Mouse (Mus musculus) liver, postnatal 0 days (tissue): ENCODE measurements at regions not wholly inside any gene's neighbourhood (a gene's known extent, or its start where the extent isn't known, plus 50 kb on each side); places are given as distances from the start of the nearest gene placed in this dataset.

Experiments used
- CTCF ChIP-seq: sonication (generic); IDR thresholded peaks from 2 replicates; pipeline ENCODE4 v1.5.1; 2016; ENCODE audit warnings: antibody characterized with exemption, low read depth
- EP300 ChIP-seq: IDR thresholded peaks from 2 replicates; pipeline ENCODE4 v1.6.1; 2016; ENCODE audit warnings: antibody characterized with exemption, low read depth, mild to moderate bottlenecking

- TF ChIP-seq CTCF, result no peak
- TF ChIP-seq EP300, result no peak
Observed at GRCm38 (mm10) chr10:117983271-117983670, 137.4 kb upstream of the Rap1b start.
